Mouse (Mus musculus) thymus, postnatal 4 days (tissue): ENCODE results near the gene Gm4565.
"Not testable (repeated sequence)": the region's sequence is repeated elsewhere in the genome, so short reads cannot be mapped to it uniquely, and the experiment has no call there.

Experiments
- DNase-seq: peaks from one replicate; pipeline ENCODE4 v3.0.0; 2021

Gm4565 gene

GRCm38 (mm10) chr7:22588027-22588426 lies at the start of gene Gm4565:
Gene Gm4565 (minus strand): TSS chr7:22588127.
- DNase-seq, result not testable (repeated sequence)

DNA sequence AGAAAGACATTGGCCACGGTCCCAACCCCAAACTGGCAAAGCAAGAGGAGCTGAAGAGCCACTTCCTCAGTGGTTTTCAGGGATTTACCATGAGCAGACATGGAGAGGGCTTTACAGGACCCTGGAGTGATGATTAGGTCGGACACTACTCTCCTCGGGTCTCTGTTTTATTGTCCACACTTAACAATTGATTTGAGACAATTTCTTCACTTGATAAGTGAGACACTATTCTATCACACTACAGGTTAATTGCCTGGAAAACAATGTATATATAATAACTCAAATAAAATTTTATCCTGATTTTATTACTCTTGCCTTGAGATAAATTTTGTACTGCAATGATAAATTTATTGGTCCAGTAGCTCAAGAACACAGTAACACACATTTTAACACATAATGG lies 22.7 kb downstream of the Gm4565 start, which contains the start of gene Gm4201:
Gene Gm4201, minus strand, starts transcription at position 101 of the 400 bp plus-strand sequence.
- DNase-seq, result not testable (repeated sequence)

- not testable (repeated sequence) for DNase-seq
These were observed 53.1 kb downstream of the Gm4565 start, which contains the start of gene Gm8677 for GRCm38 (mm10) chr7:22534787-22535186. Gene Gm8677 (minus strand): TSS chr7:22534887.
